Mouse (Mus musculus): ENCODE results near the gene Esr1.

The Esr1 gene

DNA sequence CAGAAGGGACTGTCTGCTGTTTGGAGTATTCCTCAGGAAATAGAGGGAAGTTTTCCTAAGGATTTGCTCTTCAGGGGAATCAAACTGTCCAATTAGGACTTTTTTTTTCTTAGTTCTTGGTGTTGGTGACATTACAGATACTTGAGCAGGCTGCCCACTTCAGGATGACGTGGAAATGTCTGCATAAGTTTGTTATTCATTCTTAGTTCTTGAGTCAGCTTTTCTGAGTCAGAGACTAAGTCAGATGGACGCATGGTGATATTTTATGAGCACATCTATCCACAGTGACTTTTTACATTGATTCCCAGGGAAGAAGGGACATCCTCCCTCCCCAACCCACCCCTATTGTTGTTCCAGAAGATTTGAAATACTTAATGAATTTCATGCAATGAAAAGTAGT is 372.5 kb downstream of the Esr1 start:
- DNase-seq (ENCODE audit: low spot score): no peak

DNA sequence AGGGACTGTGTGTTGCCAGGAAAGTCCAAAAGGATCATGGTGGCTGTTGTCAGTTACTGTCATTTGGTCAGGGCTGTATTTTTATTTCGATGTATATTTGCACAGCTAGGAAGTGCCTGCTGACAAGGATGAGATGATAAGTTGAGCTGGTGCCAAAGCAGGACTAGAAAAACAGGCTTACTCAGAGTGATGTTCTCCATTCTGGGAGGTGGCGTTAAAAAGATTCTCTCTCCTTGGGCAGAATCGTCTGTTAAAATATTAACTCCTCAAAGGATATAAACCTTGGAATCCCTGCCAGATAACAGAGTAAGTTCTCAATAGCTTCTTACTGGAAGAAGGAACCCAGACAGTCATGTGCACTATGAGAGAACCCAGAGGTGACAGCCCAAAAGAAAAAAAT is 382.4 kb downstream of the Esr1 start:
- DNase-seq (ENCODE audit: low spot score): no peak

DNA sequence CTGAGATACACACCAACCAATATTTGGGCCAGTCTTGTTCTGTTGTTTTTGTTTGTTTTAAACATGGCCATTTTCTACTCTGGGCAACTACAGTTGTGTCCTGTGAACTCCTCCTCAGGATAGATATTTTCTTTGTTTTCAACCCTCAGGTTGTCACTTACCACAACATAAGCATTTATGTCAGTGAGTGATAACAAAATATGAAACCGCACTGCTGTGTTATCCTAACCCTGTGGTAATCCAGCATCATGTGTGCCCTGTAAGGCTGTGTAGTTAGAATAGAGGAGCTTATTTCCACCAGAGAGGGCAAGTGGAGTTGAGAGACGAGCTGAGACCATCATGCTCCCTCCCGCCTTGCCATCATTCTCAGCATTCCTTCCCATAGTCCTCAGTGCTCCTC is 385.2 kb downstream of the Esr1 start:
- DNase-seq (ENCODE audit: low spot score): no peak

- DNase-seq (ENCODE audit: low spot score): no peak
Observed at GRCm38 (mm10) chr10:5008795-5009366, 397.5 kb downstream of the Esr1 start.

DNA sequence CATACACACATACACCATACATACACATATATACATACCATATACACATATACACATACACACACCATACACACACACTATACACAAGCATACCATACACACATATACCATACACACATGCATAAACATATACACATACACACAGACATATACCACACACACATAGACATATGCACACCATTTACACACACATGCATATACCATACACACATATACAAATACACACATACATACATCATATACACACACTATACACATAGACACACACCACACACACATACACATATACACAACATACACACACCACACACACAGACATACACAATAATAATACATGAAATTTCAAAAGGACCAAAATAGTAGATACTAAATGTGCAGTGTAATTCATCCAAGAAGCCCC is 400.6 kb downstream of the Esr1 start:
- DNase-seq (ENCODE audit: low spot score): no peak

GRCm38 (mm10) chr10:5014976-5015375 is 403.6 kb downstream of the Esr1 start:
- DNase-seq (ENCODE audit: low spot score): no peak

DNA sequence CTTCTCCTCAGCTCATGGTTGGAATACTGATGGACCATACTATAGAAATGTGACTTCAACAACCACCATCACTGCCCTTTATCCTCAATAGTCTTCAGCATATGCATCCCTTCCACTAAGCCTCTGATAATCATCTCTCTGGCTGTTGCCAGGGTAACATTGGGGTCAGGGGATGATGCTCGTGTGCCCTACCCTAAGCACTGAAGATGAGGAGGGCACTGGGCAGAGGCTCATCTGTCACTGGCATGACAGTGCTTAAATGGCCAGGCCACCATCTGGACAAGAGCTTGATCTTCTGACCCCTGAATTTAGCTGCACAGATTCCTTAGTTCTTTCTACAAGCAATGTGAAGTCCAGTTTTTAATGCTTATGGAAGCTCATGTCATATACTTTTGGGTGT is 405.8 kb downstream of the Esr1 start:
- DNase-seq (ENCODE audit: low spot score): no peak

- DNase-seq (ENCODE audit: low spot score): no peak
Observed at GRCm38 (mm10) chr10:5025906-5026305, 414.5 kb downstream of the Esr1 start.

DNA sequence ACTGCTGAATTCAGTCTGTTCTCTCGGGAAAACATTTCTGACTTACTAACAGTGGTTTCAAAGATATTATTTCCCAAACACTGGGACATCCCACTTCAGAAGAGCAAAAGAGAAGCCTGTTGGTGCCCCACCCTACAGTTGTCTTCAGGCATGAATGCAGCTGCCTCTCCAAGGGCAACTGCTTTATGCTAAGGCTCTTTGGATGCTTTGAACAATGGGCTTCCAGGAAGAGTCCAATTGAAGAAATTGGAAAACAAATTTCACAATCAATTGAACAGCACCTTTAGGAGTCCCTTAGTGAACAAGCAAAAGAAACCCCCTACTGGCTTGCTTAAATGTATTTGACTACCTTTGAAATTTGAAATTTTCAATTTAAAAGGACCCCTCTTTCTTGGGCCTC is 415.8 kb downstream of the Esr1 start:
- DNase-seq (ENCODE audit: low spot score): no peak

- no peak for DNase-seq (ENCODE audit: low spot score)
Observed at GRCm38 (mm10) chr10:5028301-5028700, 416.9 kb downstream of the Esr1 start.

DNA sequence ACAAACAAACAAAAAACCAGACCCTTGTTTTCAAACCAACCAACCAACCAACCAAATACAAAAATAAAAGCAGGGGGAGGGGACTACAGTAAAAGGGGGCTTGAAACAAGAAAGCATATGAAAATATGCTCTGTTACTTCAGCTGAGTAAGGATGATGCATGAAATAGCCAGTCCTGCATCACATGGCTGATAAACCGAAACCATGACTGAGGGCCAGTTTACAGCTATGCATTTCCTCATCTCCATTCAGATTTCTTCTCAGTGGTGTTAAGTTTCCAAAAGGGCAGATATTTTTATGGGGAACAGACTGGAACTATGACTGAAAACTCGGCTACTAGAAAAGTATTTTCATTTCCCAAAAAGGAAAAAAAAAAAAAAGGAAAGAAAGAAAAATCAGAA is 417.8 kb downstream of the Esr1 start:
- no peak for DNase-seq (ENCODE audit: low spot score)

GRCm38 (mm10) chr10:5029883-5030282 is 418.5 kb downstream of the Esr1 start:
- DNase-seq (ENCODE audit: low spot score): no peak

DNA sequence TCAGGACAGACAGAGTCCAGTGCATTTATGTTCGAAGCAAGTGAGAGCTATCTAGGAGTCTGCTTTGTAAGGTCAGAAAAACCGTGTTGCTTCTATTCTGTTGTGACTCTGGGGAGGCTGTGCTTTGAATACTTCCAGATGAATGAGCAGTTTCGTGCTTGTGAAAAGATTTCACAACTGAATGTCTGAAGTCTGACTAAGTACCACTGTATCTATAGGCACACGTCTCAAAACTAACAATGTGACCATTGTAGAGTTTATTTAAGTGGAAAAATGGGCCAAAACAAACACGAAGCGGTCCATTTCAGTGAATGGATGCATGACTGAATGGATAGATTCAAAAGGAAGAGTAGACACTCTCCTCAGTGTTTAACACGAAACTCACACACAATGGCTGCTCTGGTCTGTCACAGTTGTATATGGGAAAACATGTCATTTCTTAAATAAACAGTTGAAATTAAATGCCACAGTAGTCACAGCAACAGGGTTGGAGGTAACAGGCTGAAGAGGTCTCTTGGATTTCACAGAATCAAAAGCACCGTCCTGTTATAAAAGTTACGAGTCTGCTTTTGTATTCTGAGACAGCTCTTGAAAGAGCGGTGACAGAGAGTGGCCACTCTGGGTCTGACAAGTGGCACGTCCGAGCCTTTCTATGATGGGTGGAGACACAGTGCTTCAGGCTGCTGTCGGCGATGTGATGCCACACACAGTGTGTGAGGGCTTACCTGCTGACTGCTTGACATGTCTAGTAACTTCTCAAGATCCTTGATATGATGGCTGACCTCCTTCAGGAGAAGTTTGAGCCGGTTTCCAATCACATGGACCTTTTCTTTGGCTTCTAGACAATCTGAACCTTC is 421.0 kb downstream of the Esr1 start:
- DNase-seq (ENCODE audit: low spot score): no peak

DNA sequence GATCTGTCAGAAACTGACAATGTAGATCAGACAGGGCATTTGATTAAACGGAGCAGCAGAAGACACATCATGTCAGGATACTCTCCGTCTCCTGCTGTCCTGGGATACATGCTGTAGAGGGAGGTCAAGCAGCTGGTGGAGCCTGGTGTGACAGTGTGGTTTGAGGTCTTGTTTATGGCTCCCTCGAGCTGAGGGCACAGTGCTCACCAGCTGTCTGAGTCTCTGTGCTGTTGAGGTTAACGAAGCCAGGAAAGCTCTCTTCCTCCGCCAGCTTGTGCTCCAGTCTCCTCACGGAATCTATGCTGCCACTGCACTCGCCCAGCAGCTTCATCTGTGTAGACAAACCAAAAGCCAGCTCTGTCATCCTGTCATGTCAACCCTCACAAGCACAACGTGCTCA is 429.9 kb downstream of the Esr1 start:
- DNase-seq (ENCODE audit: low spot score): no peak

DNA sequence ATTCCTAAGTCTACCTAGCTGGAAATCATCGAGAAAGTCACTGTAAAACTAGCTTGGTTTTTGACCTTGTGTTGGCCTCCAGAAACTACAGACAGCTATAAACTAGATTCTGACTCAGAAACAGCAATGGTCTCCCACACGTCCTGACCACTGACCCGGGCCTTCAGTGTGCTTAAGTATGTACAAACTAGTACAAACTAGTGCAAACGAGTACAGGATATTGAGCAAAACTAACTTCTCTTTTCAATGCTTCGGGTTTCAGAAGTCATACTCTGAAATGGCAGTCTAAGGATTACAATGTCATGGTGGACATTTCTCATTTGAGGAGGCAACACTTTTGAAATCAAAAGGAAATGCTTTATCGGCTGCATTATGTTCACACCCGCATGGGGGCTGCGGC is 433.1 kb downstream of the Esr1 start:
- DNase-seq (ENCODE audit: low spot score): no peak

- no peak for DNase-seq (ENCODE audit: low spot score)
Observed at GRCm38 (mm10) chr10:5045213-5045612, 433.8 kb downstream of the Esr1 start.

DNA sequence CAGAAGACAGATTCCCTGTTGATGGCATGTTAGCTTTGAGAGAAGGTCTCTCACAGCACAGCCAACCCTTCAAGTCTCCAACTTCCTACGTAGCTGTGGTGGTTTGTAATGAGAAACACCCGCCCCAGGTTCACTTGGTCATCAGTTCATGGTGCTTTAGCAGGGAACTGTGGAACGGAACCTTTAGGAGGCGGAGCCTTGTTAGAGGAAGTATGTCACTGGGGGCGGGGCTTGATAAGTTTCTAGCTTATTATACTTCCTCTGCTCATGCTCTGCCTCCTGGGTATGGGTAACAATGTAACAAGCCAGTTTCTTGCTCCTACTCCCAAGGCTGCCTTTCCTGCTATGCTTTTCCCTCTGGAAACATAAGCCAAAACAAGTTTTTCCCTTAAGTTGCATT is 434.3 kb downstream of the Esr1 start:
- DNase-seq (ENCODE audit: low spot score): no peak
